Mouse (Mus musculus): ENCODE results near the gene Nav1. TPM values are rescaled to one million over a fixed set of nuclear protein-coding genes. Genes with fewer than 3 reads are reported as not detected.

Gene Nav1
- polyA plus RNA-seq (2012; ENCODE audit: insufficient read depth, insufficient read length, low replicate concordance, missing spikeins) = 79.3 TPM in 1 of 2 replicates, not detected in the other

GRCm38 (mm10) chr1:135607019-135607418 lies at the start of gene Nav1:
TSS of gene Nav1 (minus strand) at chr1:135607295.
- 90% methylated on average over 7 of the region's 7 CpGs for WGBS
- H3K4me1 ChIP-seq (ENCODE audit: control insufficient read depth, insufficient read depth, low read length) = peaks cover 12% of the 10 kb centered on the region
- no peak within 1 kb of the TSS for H3K4me3 ChIP-seq (ENCODE audit: insufficient read depth, low read depth, low read length)
- no peak within 1 kb of the TSS for H3K27ac ChIP-seq (ENCODE audit: insufficient read depth, low read depth, low read length)
- no peak for TF ChIP-seq POLR2A (IDR thresholded peaks at IDR 0.05; ENCODE audit: insufficient read depth, low read depth, low read length)
- TF ChIP-seq CTCF (IDR thresholded peaks at IDR 0.05; ENCODE audit: insufficient read depth, low read depth, low read length) = no peak

- H3K4me1 ChIP-seq (ENCODE audit: control insufficient read depth, insufficient read depth, low read length) = peaks cover 3% of the 10 kb centered on the region; the same call in 1 of the 2 replicates
- WGBS = 65% methylated on average over 6 of the region's 6 CpGs
- no peak for TF ChIP-seq CTCF (IDR thresholded peaks at IDR 0.05; ENCODE audit: insufficient read depth, low read depth, low read length)
- TF ChIP-seq POLR2A (IDR thresholded peaks at IDR 0.05; ENCODE audit: insufficient read depth, low read depth, low read length) = no peak
- no peak overlapping the region for H3K27ac ChIP-seq (ENCODE audit: insufficient read depth, low read depth, low read length)
- no peak overlapping the region for H3K4me3 ChIP-seq (ENCODE audit: insufficient read depth, low read depth, low read length)
These were observed 46.8 kb upstream of the Nav1 start for GRCm38 (mm10) chr1:135653909-135654308.

- H3K27ac ChIP-seq (ENCODE audit: insufficient read depth, low read depth, low read length) = no peak overlapping the region
- 70% methylated on average over 8 of the region's 8 CpGs for WGBS
- TF ChIP-seq POLR2A (IDR thresholded peaks at IDR 0.05; ENCODE audit: insufficient read depth, low read depth, low read length) (no peak), CTCF (IDR thresholded peaks at IDR 0.05; ENCODE audit: insufficient read depth, low read depth, low read length) (no peak)
- H3K4me3 ChIP-seq (ENCODE audit: insufficient read depth, low read depth, low read length) = no peak overlapping the region
- H3K4me1 ChIP-seq (ENCODE audit: control insufficient read depth, insufficient read depth, low read length) = peaks cover 10% of the 10 kb centered on the region
These were observed 38.5 kb upstream of the Nav1 start for GRCm38 (mm10) chr1:135645459-135646195.

- peaks cover 7% of the 10 kb centered on the region for H3K4me1 ChIP-seq (ENCODE audit: control insufficient read depth, insufficient read depth, low read length)
- 59% methylated on average over 5 of the region's 5 CpGs for WGBS
- H3K4me3 ChIP-seq (ENCODE audit: insufficient read depth, low read depth, low read length) = no peak overlapping the region
- no peak overlapping the region for H3K27ac ChIP-seq (ENCODE audit: insufficient read depth, low read depth, low read length)
- TF ChIP-seq CTCF (IDR thresholded peaks at IDR 0.05; ENCODE audit: insufficient read depth, low read depth, low read length) = no peak
- TF ChIP-seq POLR2A (IDR thresholded peaks at IDR 0.05; ENCODE audit: insufficient read depth, low read depth, low read length) = no peak
These were observed 37.0 kb upstream of the Nav1 start for GRCm38 (mm10) chr1:135644110-135644509.

GRCm38 (mm10) chr1:135643691-135644090 lies 36.6 kb upstream of the Nav1 start:
- 78% methylated on average over 3 of the region's 3 CpGs for WGBS
- no peak overlapping the region for H3K4me3 ChIP-seq (ENCODE audit: insufficient read depth, low read depth, low read length)
- no peak for TF ChIP-seq POLR2A (IDR thresholded peaks at IDR 0.05; ENCODE audit: insufficient read depth, low read depth, low read length)
- no peak for TF ChIP-seq CTCF (IDR thresholded peaks at IDR 0.05; ENCODE audit: insufficient read depth, low read depth, low read length)

GRCm38 (mm10) chr1:135639853-135640252 lies 32.8 kb upstream of the Nav1 start:
- no peak overlapping the region for H3K4me3 ChIP-seq (ENCODE audit: insufficient read depth, low read depth, low read length)
- no peak for TF ChIP-seq CTCF (IDR thresholded peaks at IDR 0.05; ENCODE audit: insufficient read depth, low read depth, low read length)
- 90% methylated on average over 7 of the region's 7 CpGs for WGBS
- no peak overlapping the region for H3K27ac ChIP-seq (ENCODE audit: insufficient read depth, low read depth, low read length)
- H3K4me1 ChIP-seq (ENCODE audit: control insufficient read depth, insufficient read depth, low read length) = peaks cover 21% of the 10 kb centered on the region

More at GRCm38 (mm10) chr1:135643691-135644090, 36.6 kb upstream of the Nav1 start:
- Histone ChIP-seq H3K4me1 (ENCODE audit: control insufficient read depth, insufficient read depth, low read length) (peaks cover 7% of the 10 kb centered on the region), H3K27ac (ENCODE audit: insufficient read depth, low read depth, low read length) (no peak overlapping the region)

- H3K27ac ChIP-seq (ENCODE audit: insufficient read depth, low read depth, low read length) = no peak overlapping the region
These were observed 32.0 kb upstream of the Nav1 start for GRCm38 (mm10) chr1:135639093-135639492.

GRCm38 (mm10) chr1:135637574-135638008 lies 30.5 kb upstream of the Nav1 start:
- TF ChIP-seq POLR2A (IDR thresholded peaks at IDR 0.05; ENCODE audit: insufficient read depth, low read depth, low read length) (no peak), CTCF (IDR thresholded peaks at IDR 0.05; ENCODE audit: insufficient read depth, low read depth, low read length) (no peak)
- Histone ChIP-seq H3K4me1 (ENCODE audit: control insufficient read depth, insufficient read depth, low read length) (peaks cover 21% of the 10 kb centered on the region), H3K4me3 (ENCODE audit: insufficient read depth, low read depth, low read length) (no peak overlapping the region), H3K27ac (ENCODE audit: insufficient read depth, low read depth, low read length) (no peak overlapping the region)
- WGBS = 52% methylated on average over 3 of the region's 3 CpGs

More at GRCm38 (mm10) chr1:135639093-135639492, 32.0 kb upstream of the Nav1 start:
- Histone ChIP-seq H3K4me1 (ENCODE audit: control insufficient read depth, insufficient read depth, low read length) (peaks cover 21% of the 10 kb centered on the region), H3K4me3 (ENCODE audit: insufficient read depth, low read depth, low read length) (no peak overlapping the region)
- WGBS = 97% methylated on average over 1 of the region's 1 CpGs
- no peak for TF ChIP-seq POLR2A (IDR thresholded peaks at IDR 0.05; ENCODE audit: insufficient read depth, low read depth, low read length)
- no peak for TF ChIP-seq CTCF (IDR thresholded peaks at IDR 0.05; ENCODE audit: insufficient read depth, low read depth, low read length)

- no peak overlapping the region for H3K27ac ChIP-seq (ENCODE audit: insufficient read depth, low read depth, low read length)
- 51% methylated on average over 6 of the region's 6 CpGs for WGBS
- H3K4me3 ChIP-seq (ENCODE audit: insufficient read depth, low read depth, low read length) = no peak overlapping the region
- TF ChIP-seq CTCF (IDR thresholded peaks at IDR 0.05; ENCODE audit: insufficient read depth, low read depth, low read length) (no peak), POLR2A (IDR thresholded peaks at IDR 0.05; ENCODE audit: insufficient read depth, low read depth, low read length) (no peak)
- peaks cover 21% of the 10 kb centered on the region for H3K4me1 ChIP-seq (ENCODE audit: control insufficient read depth, insufficient read depth, low read length)
These were observed 29.0 kb upstream of the Nav1 start for GRCm38 (mm10) chr1:135636111-135636511.
